Mouse (Mus musculus): ENCODE data around the gene Arhgef11.

- TF ChIP-seq CTCF (IDR thresholded peaks at IDR 0.05; ENCODE audit: low read depth, low read length) (no peak), POLR2A (IDR thresholded peaks at IDR 0.05; ENCODE audit: borderline replicate concordance, low read depth, low read length) (no peak)
Measured at GRCm38 (mm10) chr3:87770280-87770679, 152.9 kb downstream of the Arhgef11 start.

Measured in bone marrow macrophage, adult 2 months (primary cell).